Mouse (Mus musculus) forebrain, postnatal 0 days (tissue): Measurements from ENCODE around the gene Spsb4. TPM values are rescaled to one million over a fixed set of nuclear protein-coding genes. Genes with fewer than 3 reads are reported as not detected.
A peak's percentile ranks its signal among the peaks of the same experiment; 100 is the strongest.

ENCODE experiments used
- ATAC-seq: fragments of 200-750 bp; cut with Nextera tagmentation; 2 replicates; pipeline ENCODE4 v1.8.0; 2017; ENCODE audit warnings: mild to moderate bottlenecking, moderate library complexity
- DNase-seq: peaks from one replicate; pipeline ENCODE4 v3.0.0-alpha.2; 2015
- H3K27ac ChIP-seq: fragments of 300-500 bp; sonication (generic); 2 replicates; pipeline ENCODE4 v1.5.1; 2014; ENCODE audit warnings: low read depth, mild to moderate bottlenecking, antibody characterized with exemption, low read length, moderate library complexity, mixed read lengths
- H3K27me3 ChIP-seq: fragments of 300-500 bp; sonication (generic); 2 replicates; pipeline ENCODE4 v1.6.1; 2014; ENCODE audit warnings: mild to moderate bottlenecking, low read length, mixed read lengths; ENCODE audit not compliant: insufficient read depth
- H3K36me3 ChIP-seq: fragments of 300-500 bp; sonication (generic); 2 replicates; pipeline ENCODE4 v1.6.1; 2014; ENCODE audit warnings: mild to moderate bottlenecking, moderate library complexity; ENCODE audit not compliant: insufficient read depth
- H3K4me1 ChIP-seq: fragments of 300-500 bp; sonication (generic); 2 replicates; pipeline ENCODE4 v1.6.1; 2014; ENCODE audit warnings: antibody characterized with exemption; ENCODE audit not compliant: insufficient read depth
- H3K4me2 ChIP-seq: fragments of 300-500 bp; sonication (generic); 2 replicates; pipeline ENCODE4 v1.6.1; 2014; ENCODE audit warnings: low read depth, mild to moderate bottlenecking, moderate library complexity
- H3K4me3 ChIP-seq: fragments of 300-500 bp; sonication (generic); 2 replicates; pipeline ENCODE4 v1.5.1; 2014; ENCODE audit warnings: low read depth, low read length, mixed read lengths
- H3K9ac ChIP-seq: fragments of 300-500 bp; sonication (generic); 2 replicates; pipeline ENCODE4 v1.6.1; 2014; ENCODE audit warnings: mild to moderate bottlenecking
- H3K9me3 ChIP-seq: fragments of 300-500 bp; sonication (generic); 2 replicates; pipeline ENCODE4 v1.6.1; 2016; ENCODE audit warnings: low read length
- CTCF ChIP-seq: sonication (generic); IDR thresholded peaks from 2 replicates; pipeline ENCODE4 v1.5.1; 2016; ENCODE audit warnings: antibody characterized with exemption, control low read depth, low read depth
- WGBS: fragments of 180-500 bp; shearing (Covaris S2); extraction: QIAGEN DNeasy Blood & Tissue Kit; methylation state at CpG from one replicate; pipeline ENCODE4 v1.1.7; 2014; 5-methylcytosine and 5-hydroxymethylcytosine counted together
- polyA plus RNA-seq: library from polyadenylated mRNA; unstranded; fragments of >200 nt; fragmentation: Nextera tagmentation; extraction: Ambion mirVana; gene quantifications from 2 replicates; pipeline ENCODE4 v1.2.1, GENCODE M21; 2015
- total RNA-seq: library from RNA; depleted of rRNA; stranded (reverse); fragments of >200 nt; gene quantifications from 2 replicates; pipeline ENCODE4 v1.2.3, GENCODE M21; 2014

Gene Spsb4
- total and polyA plus RNA-seq, 2 experiments from 2014 or later: 16.0 to 22.7 TPM

- Histone ChIP-seq H3K4me2 (no peak overlapping the region), H3K9ac (no peak overlapping the region), H3K27ac (no peak overlapping the region), H3K4me3 (no peak overlapping the region), H3K4me1 (no peaks in the 10 kb centered on the region), H3K36me3 (no peaks in the 10 kb centered on the region), H3K27me3 (no peaks in the 10 kb centered on the region), H3K9me3 (no peaks in the 10 kb centered on the region)
- TF ChIP-seq CTCF: no peak
- ATAC-seq (no peak), DNase-seq (no peak)
- 58% methylated on average over 15 of the region's 15 CpGs for WGBS
Observed at GRCm38 (mm10) chr9:96935556-96936300, 82.9 kb downstream of the Spsb4 start.

- ATAC-seq: no peak
- DNase-seq: no peak
- no peaks in the 10 kb centered on the region for H3K36me3 ChIP-seq
- no peak overlapping the region for H3K9ac ChIP-seq
- no peaks in the 10 kb centered on the region for H3K4me1 ChIP-seq
- 80% methylated on average over 3 of the region's 3 CpGs for WGBS
- no peak overlapping the region for H3K4me2 ChIP-seq
- no peak overlapping the region for H3K4me3 ChIP-seq
- TF ChIP-seq CTCF: no peak
- H3K9me3 ChIP-seq: no peaks in the 10 kb centered on the region
- H3K27me3 ChIP-seq: no peaks in the 10 kb centered on the region
- H3K27ac ChIP-seq: no peak overlapping the region
Observed at GRCm38 (mm10) chr9:96934816-96935215, 83.8 kb downstream of the Spsb4 start.

GRCm38 (mm10) chr9:96932751-96933150, 85.9 kb downstream of the Spsb4 start:
- H3K4me2 ChIP-seq: no peak overlapping the region
- no peaks in the 10 kb centered on the region for H3K36me3 ChIP-seq
- H3K9me3 ChIP-seq: no peaks in the 10 kb centered on the region
- no peaks in the 10 kb centered on the region for H3K27me3 ChIP-seq
- TF ChIP-seq CTCF: no peak
- 69% methylated on average over 8 of the region's 8 CpGs for WGBS
- peak; percentile 65 for DNase-seq
- peak; percentile 69 for ATAC-seq
- H3K9ac ChIP-seq: no peak overlapping the region
- no peaks in the 10 kb centered on the region for H3K4me1 ChIP-seq
- no peak overlapping the region for H3K4me3 ChIP-seq
- no peak overlapping the region for H3K27ac ChIP-seq

- Histone ChIP-seq H3K27ac (no peak overlapping the region), H3K4me2 (no peak overlapping the region), H3K9me3 (peaks cover 10% of the 10 kb centered on the region; the same call in 1 of the 2 replicates), H3K36me3 (no peaks in the 10 kb centered on the region), H3K9ac (no peak overlapping the region), H3K4me3 (no peak overlapping the region), H3K27me3 (no peaks in the 10 kb centered on the region), H3K4me1 (no peaks in the 10 kb centered on the region)
- ATAC-seq (no peak), DNase-seq (no peak)
- TF ChIP-seq CTCF: no peak
- 88% methylated on average over 17 of the region's 17 CpGs for WGBS
Observed at GRCm38 (mm10) chr9:96923577-96924316, 94.9 kb downstream of the Spsb4 start.

GRCm38 (mm10) chr9:96923119-96923518, 95.5 kb downstream of the Spsb4 start:
- ATAC-seq (no peak), DNase-seq (no peak)
- no peak for TF ChIP-seq CTCF
- no peaks in the 10 kb centered on the region for H3K36me3 ChIP-seq
- no peaks in the 10 kb centered on the region for H3K4me1 ChIP-seq
- no peak overlapping the region for H3K9ac ChIP-seq
- peaks cover 10% of the 10 kb centered on the region; the same call in 1 of the 2 replicates for H3K9me3 ChIP-seq
- H3K27ac ChIP-seq: no peak overlapping the region
- H3K4me2 ChIP-seq: no peak overlapping the region
- WGBS: 80% methylated on average over 6 of the region's 6 CpGs
- H3K27me3 ChIP-seq: no peaks in the 10 kb centered on the region
- no peak overlapping the region for H3K4me3 ChIP-seq

- TF ChIP-seq CTCF: peak; percentile 100
- Histone ChIP-seq H3K9me3 (peaks cover 10% of the 10 kb centered on the region; the same call in 1 of the 2 replicates), H3K36me3 (no peaks in the 10 kb centered on the region), H3K9ac (no peak overlapping the region), H3K27ac (no peak overlapping the region), H3K4me1 (no peaks in the 10 kb centered on the region), H3K27me3 (no peaks in the 10 kb centered on the region), H3K4me3 (no peak overlapping the region), H3K4me2 (no peak overlapping the region)
- DNase-seq (peak; percentile 99), ATAC-seq (peak; percentile 96)
- WGBS: 34% methylated on average over 27 of the region's 27 CpGs
Observed at GRCm38 (mm10) chr9:96916620-96917538, 101.8 kb downstream of the Spsb4 start.
